Mouse (Mus musculus): Measurements from ENCODE around the gene Tarbp2.

Tarbp2 gene

GRCm38 (mm10) chr15:102524892-102525485, 7.0 kb downstream of the Tarbp2 start, which contains the start of gene Npff:
TSS of gene Npff (minus strand) at chr15:102524942.
- peak; percentile 88 for DNase-seq (ENCODE audit: low read depth, low spot score)

- DNase-seq (ENCODE audit: low read depth, low spot score), result peak; percentile 44
Measured at GRCm38 (mm10) chr15:102526111-102527002, 8.4 kb downstream of the Tarbp2 start.

- peak; percentile 51 for DNase-seq (ENCODE audit: low read depth, low spot score)
Measured at GRCm38 (mm10) chr15:102527936-102528335, 9.9 kb downstream of the Tarbp2 start.

GRCm38 (mm10) chr15:102528396-102528795, 10.4 kb downstream of the Tarbp2 start:
- DNase-seq (ENCODE audit: low read depth, low spot score), result no peak

GRCm38 (mm10) chr15:102530566-102530965, 12.6 kb downstream of the Tarbp2 start:
- DNase-seq (ENCODE audit: low read depth, low spot score), result no peak

- no peak for DNase-seq (ENCODE audit: low read depth, low spot score)
Measured at GRCm38 (mm10) chr15:102531586-102531985, 13.6 kb downstream of the Tarbp2 start.

GRCm38 (mm10) chr15:102532106-102532900, 14.3 kb downstream of the Tarbp2 start:
- no peak for DNase-seq (ENCODE audit: low read depth, low spot score)

GRCm38 (mm10) chr15:102533926-102534325, 15.9 kb downstream of the Tarbp2 start:
- no peak for DNase-seq (ENCODE audit: low read depth, low spot score)

GRCm38 (mm10) chr15:102544801-102545200, 26.8 kb downstream of the Tarbp2 start:
- no peak for DNase-seq (ENCODE audit: low read depth, low spot score)

- DNase-seq (ENCODE audit: low read depth, low spot score), result no peak
Measured at GRCm38 (mm10) chr15:102546246-102546645, 28.3 kb downstream of the Tarbp2 start.

GRCm38 (mm10) chr15:102546677-102547427, 28.9 kb downstream of the Tarbp2 start:
- no peak for DNase-seq (ENCODE audit: low read depth, low spot score)

- no peak for DNase-seq (ENCODE audit: low read depth, low spot score)
Measured at GRCm38 (mm10) chr15:102547478-102547877, 29.5 kb downstream of the Tarbp2 start.

- no peak for DNase-seq (ENCODE audit: low read depth, low spot score)
Measured at GRCm38 (mm10) chr15:102552599-102552998, 34.6 kb downstream of the Tarbp2 start.

- DNase-seq (ENCODE audit: low read depth, low spot score), result no peak
Measured at GRCm38 (mm10) chr15:102555581-102555980, 37.6 kb downstream of the Tarbp2 start.

- no peak for DNase-seq (ENCODE audit: low read depth, low spot score)
Measured at GRCm38 (mm10) chr15:102557580-102557979, 39.6 kb downstream of the Tarbp2 start.

GRCm38 (mm10) chr15:102562491-102562890, 44.5 kb downstream of the Tarbp2 start:
- DNase-seq (ENCODE audit: low read depth, low spot score), result no peak

GRCm38 (mm10) chr15:102563061-102563460, 45.1 kb downstream of the Tarbp2 start:
- DNase-seq (ENCODE audit: low read depth, low spot score), result no peak

- DNase-seq (ENCODE audit: low read depth, low spot score), result no peak
Measured at GRCm38 (mm10) chr15:102563681-102564080, 45.7 kb downstream of the Tarbp2 start.

- DNase-seq (ENCODE audit: low read depth, low spot score), result no peak
Measured at GRCm38 (mm10) chr15:102567849-102568248, 49.9 kb downstream of the Tarbp2 start.

GRCm38 (mm10) chr15:102572081-102572480, 54.1 kb downstream of the Tarbp2 start:
- no peak for DNase-seq (ENCODE audit: low read depth, low spot score)

All from CD4-positive, CD25-positive, alpha-beta regulatory T cell, adult 2 months (primary cell).